Mouse (Mus musculus): ENCODE data around the gene Haao.
"Not testable (repeated sequence)": the region's sequence is repeated elsewhere in the genome, so short reads cannot be mapped to it uniquely, and the experiment has no call there.

The Haao gene

GRCm38 (mm10) chr17:83866582-83866981, 18.8 kb upstream of the Haao start:
- no peak for DNase-seq (ENCODE audit: low spot score in 2 of 2)

GRCm38 (mm10) chr17:83865366-83865765, 17.6 kb upstream of the Haao start:
- no peak for DNase-seq (ENCODE audit: low spot score in 2 of 2)

DNA sequence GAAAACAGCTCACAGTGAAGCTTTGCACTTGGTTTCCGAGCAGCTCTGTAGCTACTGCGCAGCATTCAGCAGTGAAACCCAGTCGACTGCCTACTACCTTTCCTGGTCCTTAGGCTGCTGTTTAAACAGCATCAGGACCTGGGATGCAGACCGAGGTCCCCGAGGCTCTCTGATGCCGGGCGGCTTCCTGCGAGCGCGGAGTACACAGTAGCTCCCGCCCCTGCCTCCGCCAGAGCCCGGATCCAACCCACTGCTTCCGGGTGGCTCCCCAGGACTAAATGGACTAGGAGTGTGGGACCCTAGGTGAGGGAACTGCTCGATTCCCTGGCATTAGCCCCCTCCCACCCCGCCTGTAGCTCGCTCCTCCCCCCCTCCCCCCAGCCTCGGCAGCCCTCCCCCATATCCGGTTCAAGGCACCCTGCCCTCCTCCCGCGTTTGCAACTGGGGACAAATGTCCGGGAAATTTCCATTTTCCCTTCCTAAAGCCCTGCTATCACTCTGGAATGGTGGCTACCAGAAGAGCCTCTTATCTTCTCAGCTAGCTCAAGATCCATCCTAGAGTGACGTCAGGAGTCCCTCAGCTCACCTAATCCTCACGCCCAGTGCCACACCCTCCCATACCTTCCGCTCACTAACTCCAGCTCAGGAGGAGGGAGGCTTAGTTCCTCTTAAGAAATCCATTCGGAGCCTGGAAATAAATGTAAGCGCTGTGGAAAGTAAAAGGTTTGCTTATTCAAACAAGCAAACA, 14.5 kb upstream of the Haao start:
- peak; percentile 40 to 68 for DNase-seq (ENCODE audit: low spot score in 2 of 2)

DNA sequence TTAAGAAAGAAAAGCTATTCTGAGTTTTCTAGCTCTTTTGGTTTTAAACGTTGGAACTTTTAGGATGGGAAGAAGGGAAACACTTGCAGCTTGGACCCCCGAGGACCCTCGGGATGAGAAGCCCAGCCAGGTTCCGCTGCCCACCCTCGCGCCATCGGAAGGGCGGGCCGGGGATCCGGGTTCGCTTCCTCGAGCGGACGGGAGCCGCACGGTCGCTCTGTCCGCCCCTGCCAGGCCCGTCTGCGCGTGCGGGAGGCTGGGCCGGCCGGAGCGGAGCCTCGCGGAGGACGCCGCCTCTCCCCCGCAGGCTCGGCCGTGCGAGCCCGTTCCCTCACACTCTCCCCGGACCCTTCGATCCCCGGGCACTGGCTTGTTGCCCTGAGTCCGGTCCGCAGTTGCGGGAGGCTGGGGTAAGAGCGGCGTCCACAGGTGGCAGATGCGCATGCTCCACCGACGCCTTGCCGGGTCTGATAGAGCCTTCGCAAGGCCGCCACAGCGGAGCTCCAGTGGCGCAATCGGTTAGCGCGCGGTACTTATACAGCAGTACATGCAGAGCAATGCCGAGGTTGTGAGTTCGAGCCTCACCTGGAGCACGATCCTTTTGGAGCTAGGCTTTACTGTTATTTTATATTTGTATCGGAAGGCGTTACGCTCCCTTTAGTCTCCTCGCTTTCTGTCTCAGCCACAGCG, 13.8 kb upstream of the Haao start:
- peak; percentile 93 to 100 for DNase-seq (ENCODE audit: low spot score in 2 of 2)

- not testable (repeated sequence) for DNase-seq (ENCODE audit: low spot score in 2 of 2)
Observed at GRCm38 (mm10) chr17:83860968-83861367, 13.2 kb upstream of the Haao start.

- no peak for DNase-seq (ENCODE audit: low spot score in 2 of 2)
Observed at GRCm38 (mm10) chr17:83860224-83860623, 12.5 kb upstream of the Haao start.

DNA sequence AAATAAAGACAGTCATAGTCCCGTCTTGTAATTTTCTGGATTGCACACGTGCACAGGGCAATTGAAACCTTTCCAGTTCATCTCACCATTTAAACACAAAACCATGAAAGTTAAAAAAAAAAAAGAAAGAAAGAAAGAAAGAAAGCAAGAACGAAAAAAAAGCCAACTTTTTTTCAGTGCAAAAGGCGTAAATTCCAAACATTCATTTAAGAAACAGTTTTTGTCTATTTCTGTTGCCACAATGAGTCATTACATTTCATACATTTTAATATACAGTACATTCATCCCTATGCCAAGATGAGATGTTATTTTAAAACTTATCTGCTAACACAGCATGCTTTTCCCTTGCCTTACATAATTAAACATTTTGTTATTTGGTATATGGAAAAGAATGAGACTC, 11.9 kb upstream of the Haao start:
- DNase-seq (ENCODE audit: low spot score in 2 of 2): no peak

GRCm38 (mm10) chr17:83858413-83858812, 10.7 kb upstream of the Haao start:
- DNase-seq (ENCODE audit: low spot score in 2 of 2): no peak

DNA sequence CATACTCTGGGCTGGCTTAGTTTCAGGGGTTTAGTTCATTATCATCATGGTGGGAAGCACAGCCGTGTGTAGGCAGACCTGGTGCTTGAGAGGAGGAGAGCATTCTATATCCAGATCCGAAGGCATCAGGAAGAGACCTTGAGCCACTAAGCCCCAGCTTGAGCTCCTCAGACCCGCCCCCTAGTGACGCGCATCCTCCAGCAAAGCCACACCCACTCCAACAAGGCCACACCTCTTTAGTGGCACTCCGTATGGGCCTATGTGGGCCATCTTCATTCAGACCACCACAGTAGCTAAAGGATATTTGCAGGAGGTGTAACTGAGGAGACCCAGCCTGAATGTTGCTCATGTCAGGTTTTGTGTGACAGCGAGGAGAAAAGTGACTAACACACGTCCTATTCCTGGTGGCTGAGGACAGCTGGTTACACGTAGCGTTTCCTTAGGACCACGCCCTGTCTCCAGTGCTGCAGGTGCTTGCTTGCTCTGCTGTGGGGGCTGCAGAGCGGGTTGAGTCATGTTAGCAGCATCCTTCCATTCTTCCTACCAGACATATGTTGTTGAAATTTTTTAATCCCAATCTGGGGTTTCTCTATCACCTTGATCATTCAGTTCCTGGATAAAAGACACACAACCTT, 6.6 kb upstream of the Haao start:
- DNase-seq (ENCODE audit: low spot score in 2 of 2): no peak

DNA sequence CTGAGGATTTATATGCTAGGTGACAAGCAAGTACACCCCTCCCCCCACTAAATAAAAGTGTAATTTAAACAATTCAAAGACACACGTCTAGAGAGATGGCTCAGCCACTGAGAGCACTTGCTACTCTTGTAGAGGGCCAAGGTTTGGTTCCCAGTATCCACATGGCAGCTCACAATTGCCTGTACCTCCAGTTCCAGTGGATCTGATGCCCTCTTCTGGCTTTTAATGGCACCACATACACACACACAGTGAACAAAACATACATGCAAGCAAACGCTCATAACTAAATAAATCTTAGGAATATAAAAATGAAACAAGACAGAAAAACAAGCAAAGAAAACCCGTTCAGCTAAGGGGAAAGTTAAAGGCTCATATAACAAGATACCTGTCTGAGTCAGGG, 6.1 kb upstream of the Haao start:
- DNase-seq (ENCODE audit: low spot score in 2 of 2): no peak

- no peak for DNase-seq (ENCODE audit: low spot score in 2 of 2)
Observed at GRCm38 (mm10) chr17:83850864-83851263, 3.1 kb upstream of the Haao start.

GRCm38 (mm10) chr17:83850458-83850857, 2.7 kb upstream of the Haao start:
- DNase-seq (ENCODE audit: low spot score in 2 of 2): peak; percentile 61 to 85

GRCm38 (mm10) chr17:83849717-83850116, 2.0 kb upstream of the Haao start:
- no peak for DNase-seq (ENCODE audit: low spot score in 2 of 2)

- no peak for DNase-seq (ENCODE audit: low spot score in 2 of 2)
Observed at GRCm38 (mm10) chr17:83849081-83849675, 1.4 kb upstream of the Haao start.

GRCm38 (mm10) chr17:83848482-83848881, 719 bp upstream of the Haao start:
- DNase-seq (ENCODE audit: low spot score in 2 of 2): no peak

GRCm38 (mm10) chr17:83847100-83847499, 663 bp downstream of the Haao start:
- no peak for DNase-seq (ENCODE audit: low spot score in 2 of 2)

DNA sequence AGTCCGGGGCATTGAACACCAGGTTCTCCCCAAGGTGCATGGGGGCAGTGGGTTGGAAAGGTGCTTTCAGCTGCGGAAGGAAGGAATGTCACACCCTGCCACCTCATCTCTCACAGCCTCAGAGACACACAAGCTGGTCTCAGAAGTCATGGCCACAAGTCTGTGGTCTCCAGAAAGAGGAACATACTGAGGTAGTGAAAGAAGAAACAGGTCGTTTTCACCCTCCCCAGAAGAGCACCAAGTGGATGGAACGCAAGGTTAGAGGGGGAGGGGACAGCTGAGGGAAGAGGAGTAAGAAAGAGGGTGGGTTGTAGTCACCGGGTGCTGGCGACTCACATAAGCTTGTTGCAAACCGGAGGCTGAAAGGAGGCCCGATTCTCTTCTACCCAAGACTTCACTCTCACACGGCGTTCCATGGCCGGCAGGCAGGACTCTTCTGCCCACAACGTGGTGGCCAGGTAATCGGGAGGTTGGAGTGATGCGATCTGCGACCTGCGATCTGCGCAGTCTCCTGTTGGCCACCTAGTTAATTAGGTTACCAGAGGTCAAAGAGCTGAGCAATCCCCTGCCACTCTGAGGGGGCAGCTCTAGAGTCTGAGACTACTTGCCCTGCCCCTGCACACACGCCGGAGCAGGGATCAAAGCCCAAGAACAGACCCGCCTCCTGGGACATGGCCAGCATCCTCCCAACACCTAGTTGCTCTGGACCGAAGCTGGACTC, 1.3 kb downstream of the Haao start:
- no peak for DNase-seq (ENCODE audit: low spot score in 2 of 2)

GRCm38 (mm10) chr17:83845538-83845937, 2.2 kb downstream of the Haao start:
- DNase-seq (ENCODE audit: low spot score in 2 of 2): no peak

- no peak for DNase-seq (ENCODE audit: low spot score in 2 of 2)
Observed at GRCm38 (mm10) chr17:83843780-83844179, 4.0 kb downstream of the Haao start.

GRCm38 (mm10) chr17:83841011-83841410, 6.8 kb downstream of the Haao start:
- DNase-seq (ENCODE audit: low spot score in 2 of 2): no peak

DNA sequence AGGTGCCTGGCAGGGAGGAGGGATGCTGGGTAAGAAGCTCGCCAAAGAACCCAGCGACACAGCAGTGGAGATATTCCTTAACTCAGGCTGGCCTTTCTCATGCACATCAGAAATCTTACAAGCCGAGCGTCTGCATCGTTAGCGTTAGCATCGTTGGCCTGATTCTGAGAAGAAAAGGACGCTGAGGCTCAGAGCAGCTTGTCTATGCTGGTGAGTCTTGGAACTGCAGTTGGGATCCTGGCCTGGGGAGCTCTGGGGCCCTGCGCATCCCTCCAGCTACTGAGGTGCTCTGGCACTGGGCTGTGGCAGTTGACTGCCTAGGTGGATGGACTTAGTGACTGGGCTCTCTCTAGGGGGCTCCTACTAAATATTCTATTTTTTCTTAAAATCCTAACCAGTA, 8.6 kb downstream of the Haao start:
- DNase-seq (ENCODE audit: low spot score in 2 of 2): no peak

DNA sequence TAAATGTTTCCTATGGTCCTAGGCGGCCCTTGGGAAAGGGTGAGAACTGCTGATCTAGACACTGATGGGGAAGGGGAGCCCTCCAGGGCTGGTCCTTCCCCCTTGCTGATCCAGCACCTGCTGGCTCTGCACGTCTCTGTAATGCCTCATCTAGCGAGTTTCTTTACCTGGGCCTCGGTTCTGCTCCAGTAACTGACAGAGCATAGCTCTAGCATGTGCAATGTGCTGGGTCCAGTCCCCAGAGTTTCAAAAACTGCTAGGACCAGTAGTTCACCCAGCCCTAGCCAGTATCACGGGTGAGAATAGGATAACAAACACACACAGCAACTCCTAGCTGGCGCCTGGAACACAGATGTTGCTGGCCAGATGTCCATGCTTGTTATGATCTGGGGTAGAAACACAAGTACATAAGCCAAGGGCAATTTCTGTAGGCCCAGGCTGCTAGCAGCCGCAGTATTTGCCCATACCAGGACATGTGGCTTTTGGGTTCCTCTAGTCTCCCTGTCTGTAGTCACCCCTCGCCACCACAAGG, 10.0 kb downstream of the Haao start:
- no peak for DNase-seq (ENCODE audit: low spot score in 2 of 2)
